Mouse (Mus musculus) WW6 (cell line): Measurements from ENCODE around the gene Hoxb8.

Experiments
- DNase-seq: peaks from one replicate; pipeline ENCODE4 v3.0.0-alpha.2; 2013; ENCODE audit warnings: low read depth, low spot score

Gene Hoxb8

GRCm38 (mm10) chr11:96268031-96268745 is 13.5 kb upstream of the Hoxb8 start:
- no peak for DNase-seq

DNA sequence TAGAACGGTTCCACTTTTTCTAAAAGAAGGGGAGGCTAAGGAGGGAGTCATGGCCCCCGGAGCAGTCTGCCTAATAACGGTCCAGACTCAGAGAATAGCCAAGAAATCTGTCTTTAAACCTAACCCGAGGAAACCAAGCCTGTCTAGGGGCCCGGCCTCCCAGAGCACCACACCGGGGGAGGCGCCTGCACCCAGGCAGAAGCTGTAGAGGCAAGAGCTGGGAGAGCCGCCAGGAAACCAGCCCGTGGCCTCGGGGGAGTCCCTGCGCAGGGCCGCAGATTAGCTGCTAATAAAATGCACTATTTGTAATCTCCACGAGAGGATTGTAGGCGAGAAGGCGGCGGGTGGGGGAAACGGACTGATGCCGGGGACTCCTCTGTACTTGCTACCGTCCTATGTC is 11.8 kb upstream of the Hoxb8 start:
- no peak for DNase-seq

DNA sequence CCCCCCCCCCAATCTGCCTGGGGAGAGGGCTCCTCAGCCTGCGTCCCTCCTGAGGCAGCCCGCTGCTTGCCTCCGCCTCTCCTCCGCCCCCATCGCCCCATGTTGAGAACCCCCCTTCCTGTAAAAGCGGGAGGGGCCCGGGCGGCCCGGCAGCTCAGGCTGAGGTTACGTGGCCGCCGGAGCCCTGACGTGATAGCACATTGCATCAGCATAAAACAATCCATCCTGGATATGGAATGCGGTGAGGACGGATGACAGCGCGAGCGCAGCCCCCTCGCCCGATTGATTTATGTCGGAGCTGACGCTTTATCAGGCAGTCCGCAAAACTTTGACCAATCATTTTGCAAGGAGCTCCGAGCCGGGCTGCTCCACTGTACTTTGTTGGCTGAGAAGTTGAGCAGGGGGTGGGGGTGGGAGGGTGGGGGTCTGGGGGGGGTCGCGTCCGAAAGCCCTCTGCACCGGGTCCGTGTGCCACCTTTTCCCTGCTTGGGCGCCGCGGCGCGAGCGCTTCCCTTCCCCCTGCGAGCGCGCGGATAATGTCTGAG is 10.6 kb upstream of the Hoxb8 start, which contains the start of gene Hoxb9:
Gene Hoxb9 (plus strand): TSS at position 462 of the 545 bp plus-strand sequence.
- DNase-seq, result no peak

DNA sequence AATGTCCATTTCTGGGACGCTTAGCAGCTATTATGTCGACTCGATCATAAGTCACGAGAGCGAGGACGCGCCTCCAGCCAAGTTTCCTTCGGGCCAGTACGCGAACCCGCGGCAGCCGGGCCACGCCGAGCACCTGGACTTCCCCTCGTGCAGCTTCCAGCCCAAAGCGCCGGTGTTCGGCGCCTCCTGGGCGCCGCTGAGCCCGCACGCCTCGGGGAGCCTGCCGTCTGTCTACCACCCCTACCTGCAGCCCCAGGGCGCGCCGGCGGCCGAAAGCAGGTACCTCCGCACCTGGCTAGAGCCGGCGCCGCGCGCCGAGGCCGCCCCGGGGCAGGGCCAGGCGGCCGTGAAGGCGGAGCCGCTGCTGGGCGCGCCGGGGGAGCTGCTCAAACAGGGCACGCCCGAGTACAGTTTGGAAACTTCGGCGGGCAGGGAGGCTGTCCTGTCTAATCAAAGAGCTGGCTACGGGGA is 10.1 kb upstream of the Hoxb8 start:
- no peak for DNase-seq

- DNase-seq, result no peak
Measured at GRCm38 (mm10) chr11:96272024-96272921, 9.4 kb upstream of the Hoxb8 start.

- DNase-seq, result no peak
Measured at GRCm38 (mm10) chr11:96274428-96274827, 7.3 kb upstream of the Hoxb8 start.

GRCm38 (mm10) chr11:96275896-96276295 is 5.8 kb upstream of the Hoxb8 start:
- DNase-seq, result no peak

DNA sequence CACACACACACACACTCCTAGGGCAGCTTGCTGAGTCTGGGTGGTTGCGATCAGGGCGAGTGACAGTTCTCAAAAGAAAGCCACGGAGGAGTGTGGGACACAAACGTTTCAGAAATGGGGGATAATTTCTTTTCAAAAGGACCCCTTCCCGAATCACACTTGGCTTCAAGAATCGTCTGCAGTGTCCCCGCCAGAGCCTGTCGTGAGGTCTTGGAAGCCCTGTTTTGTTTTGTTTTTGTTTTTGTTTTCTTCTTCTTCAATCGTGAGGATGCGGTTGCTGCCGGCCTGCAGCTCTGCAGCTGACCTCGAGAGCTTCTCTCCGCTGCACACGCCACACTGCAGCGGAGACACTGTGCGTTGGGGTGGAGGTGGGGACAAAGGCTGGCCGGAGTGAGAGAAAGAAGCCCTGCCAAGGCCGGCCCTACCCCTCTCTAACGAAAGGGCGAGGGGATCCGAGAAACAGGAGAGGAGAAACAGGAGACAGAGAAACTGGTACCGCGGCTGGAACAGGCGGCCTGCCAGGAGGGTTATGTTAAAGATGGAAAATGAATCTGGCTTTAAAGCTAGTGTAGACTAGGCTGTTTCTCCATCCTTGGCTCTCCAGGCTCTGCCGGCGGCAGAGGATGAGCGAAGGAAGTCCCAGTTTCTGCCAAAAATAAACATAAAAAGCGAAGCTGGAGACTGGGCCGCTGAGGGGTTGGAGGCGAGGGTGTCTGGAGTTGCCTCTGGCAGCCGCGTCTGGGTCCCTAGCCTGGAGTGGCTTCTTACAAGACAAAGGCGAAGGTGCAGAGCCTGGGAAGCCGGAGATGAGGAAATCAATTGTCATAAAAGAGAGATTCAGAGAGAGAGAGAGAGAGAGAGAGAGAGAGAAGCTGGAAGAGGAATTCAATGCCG is 4.3 kb upstream of the Hoxb8 start:
- no peak for DNase-seq

GRCm38 (mm10) chr11:96278324-96278723 is 3.4 kb upstream of the Hoxb8 start:
- no peak for DNase-seq

DNA sequence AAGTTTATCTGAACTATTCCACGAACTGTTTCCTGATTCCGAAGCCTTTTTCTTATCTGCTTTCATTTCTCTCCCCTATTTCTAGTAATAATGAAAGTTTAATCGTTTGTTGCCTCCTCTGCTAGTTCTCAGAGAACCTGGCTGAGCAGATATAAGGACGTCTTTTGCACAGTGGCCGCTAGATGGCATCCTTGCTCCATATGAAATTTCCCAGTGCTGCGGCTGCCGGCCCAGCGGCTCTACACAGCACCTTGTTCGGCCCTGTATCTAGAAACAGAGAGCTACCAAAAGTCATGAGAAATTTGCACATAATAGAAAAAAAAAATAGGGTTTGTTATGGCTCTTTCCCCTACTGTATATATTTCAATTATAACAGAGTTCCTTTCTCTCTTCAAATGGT is 2.9 kb upstream of the Hoxb8 start:
- DNase-seq, result no peak

GRCm38 (mm10) chr11:96279421-96280233 is 2.1 kb upstream of the Hoxb8 start:
- DNase-seq, result no peak

DNA sequence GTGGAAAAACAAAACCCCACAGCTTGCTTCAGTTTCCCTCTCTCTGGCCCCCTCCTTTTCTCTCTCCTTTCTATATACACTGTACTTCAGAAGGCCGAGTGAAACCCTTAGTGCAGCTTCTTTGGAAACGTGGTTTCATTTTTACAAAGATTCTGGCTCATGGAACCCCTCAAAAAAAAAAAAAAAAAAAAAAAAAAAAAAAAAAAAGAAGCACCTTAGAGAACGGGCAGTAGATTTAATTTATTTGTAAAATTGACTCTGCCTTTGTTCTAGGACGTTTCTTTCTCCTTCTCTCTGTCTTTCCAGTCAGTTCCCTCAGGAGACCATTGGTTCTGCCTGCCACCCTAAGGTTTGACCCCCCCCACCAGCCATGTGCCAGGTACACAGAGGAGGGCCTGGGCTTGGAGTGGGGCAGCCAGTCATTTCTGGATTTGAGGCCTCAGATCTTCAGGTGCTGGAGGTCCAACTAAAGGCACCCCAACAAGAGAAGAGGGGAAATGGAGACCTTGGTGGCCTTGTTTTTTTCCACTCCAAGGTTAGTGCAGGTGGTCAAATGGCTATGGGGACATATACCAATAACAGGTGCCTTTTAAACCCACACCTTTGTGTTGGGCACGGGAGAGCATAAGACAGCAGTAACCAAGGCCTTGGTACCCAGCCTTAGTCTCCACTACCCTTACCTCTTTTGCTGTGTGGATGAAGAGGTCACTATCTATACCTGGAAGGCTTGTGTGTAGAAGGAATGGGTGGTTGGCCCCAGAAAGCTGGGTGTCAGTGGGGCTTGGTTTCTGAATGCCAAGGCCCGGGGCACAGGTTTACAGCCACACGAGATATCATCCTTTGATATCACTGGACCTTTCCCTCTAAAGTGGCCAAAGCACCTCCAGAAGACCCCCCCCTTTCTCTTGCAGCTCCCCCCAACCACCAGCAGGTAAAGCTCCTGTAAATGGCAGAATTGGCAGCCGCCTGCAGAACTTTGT is 1.0 kb upstream of the Hoxb8 start:
- DNase-seq, result no peak

- DNase-seq, result no peak
Measured at GRCm38 (mm10) chr11:96281396-96281795, 309 bp upstream of the Hoxb8 start.

DNA sequence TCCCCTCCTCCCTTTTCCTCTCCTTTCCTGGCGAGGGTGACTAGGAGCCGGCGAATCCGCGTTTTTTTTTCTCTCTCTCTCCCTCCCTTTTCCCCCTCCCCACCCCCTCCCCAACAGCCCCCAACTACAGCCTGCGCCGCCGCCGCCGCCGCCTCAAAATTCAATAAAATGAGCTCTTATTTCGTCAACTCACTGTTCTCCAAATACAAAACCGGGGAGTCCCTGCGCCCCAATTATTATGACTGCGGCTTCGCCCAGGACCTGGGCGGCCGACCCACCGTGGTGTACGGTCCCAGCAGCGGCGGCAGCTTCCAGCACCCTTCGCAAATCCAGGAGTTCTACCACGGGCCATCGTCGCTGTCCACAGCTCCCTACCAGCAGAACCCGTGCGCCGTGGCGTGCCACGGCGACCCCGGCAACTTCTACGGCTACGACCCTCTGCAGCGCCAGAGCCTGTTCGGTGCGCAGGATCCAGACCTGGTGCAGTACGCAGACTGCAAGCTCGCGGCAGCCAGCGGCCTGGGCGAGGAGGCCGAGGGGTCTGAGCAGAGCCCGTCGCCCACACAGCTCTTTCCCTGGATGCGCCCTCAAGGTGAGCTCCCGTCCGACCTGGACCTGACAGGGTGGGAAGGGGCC is 1.2 kb downstream of the Hoxb8 start:
- DNase-seq, result no peak

DNA sequence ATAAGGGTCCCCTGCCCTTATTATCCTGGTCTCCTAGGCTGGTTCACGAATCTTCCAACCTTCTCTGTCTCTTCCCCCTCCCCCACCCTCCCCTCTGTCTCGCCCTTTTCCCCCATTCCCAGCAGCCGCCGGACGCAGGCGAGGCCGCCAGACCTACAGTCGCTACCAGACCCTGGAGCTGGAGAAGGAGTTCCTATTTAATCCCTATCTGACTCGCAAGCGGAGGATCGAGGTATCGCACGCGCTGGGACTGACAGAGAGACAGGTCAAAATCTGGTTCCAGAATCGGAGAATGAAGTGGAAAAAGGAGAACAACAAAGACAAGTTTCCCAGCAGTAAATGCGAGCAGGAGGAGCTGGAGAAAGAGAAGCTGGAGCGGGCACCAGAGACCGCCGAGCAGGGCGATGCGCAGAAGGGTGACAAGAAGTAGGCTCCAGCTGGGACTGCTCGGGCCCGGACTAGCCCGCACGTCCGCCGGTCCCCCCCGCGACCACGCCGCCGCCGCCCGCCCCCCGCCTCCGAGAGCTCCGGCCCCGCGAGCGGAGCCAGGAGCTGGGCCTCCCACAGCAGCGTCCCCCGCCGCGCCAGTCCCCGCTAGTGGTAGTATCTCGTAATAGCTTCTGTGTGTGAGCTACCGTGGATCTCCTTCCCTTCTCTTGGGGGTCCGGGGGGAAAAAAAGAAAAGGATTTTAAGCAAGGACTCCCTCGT is 2.5 kb downstream of the Hoxb8 start:
- no peak for DNase-seq

GRCm38 (mm10) chr11:96284774-96285734 is 3.3 kb downstream of the Hoxb8 start:
- DNase-seq, result no peak
